Mouse (Mus musculus): ENCODE results near the gene Ccer2.

DNA sequence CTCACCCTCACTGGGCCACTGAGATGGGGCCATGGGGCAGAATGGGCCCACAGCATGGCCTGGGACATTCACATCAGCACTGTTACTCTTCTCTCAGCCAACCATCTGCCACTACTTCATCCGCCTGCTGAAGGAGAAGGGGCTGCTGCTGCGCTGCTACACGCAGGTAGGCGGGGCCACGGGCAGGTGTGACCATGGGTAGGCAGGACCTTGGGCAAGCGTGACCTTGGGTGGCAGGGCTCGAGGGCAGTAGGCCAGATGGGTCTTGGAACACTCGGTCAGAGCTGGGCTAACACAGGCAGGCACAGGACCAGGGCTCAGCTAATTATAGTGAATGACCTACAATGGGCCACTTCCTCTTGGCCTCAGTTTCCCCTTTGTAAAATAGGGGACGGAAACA lies 22.9 kb downstream of the Ccer2 start:
- TF ChIP-seq ZC3H11A (IDR thresholded peaks at IDR 0.05; ENCODE audit: borderline replicate concordance, low read depth, low read length) (no peak), CHD2 (IDR thresholded peaks at IDR 0.05; ENCODE audit: low read depth, low read length) (no peak), ZNF384 (IDR thresholded peaks at IDR 0.05; ENCODE audit: low read depth, low read length) (no peak)
